Mouse (Mus musculus) macrophage (primary cell): Measurements from ENCODE around the gene Speer4d. TPM values are rescaled to one million over a fixed set of nuclear protein-coding genes. Genes with fewer than 3 reads are reported as not detected.
"Not testable (repeated sequence)": the region's sequence is repeated elsewhere in the genome, so short reads cannot be mapped to it uniquely, and the experiment has no call there.

Experiments
- H3K27ac ChIP-seq: fragments of 350-480 bp; formaldehyde crosslinking; 2 replicates; pipeline ENCODE4 v1.9.0; 2021
- H3K36me3 ChIP-seq: fragments of 350-480 bp; formaldehyde crosslinking; 2 replicates; pipeline ENCODE4 v1.9.0; 2021; ENCODE audit errors: inconsistent target
- H3K4me3 ChIP-seq: fragments of 350-480 bp; formaldehyde crosslinking; 2 replicates; pipeline ENCODE4 v1.9.0; 2021; ENCODE audit errors: inconsistent target
- H3K79me2 ChIP-seq: fragments of 350-480 bp; formaldehyde crosslinking; 2 replicates; pipeline ENCODE4 v1.9.0; 2021; ENCODE audit errors: inconsistent target
- WGBS: methylation state at CpG from one replicate; pipeline ENCODE4 v1.1.7; 2026; ENCODE audit warnings: inconsistent platforms; ENCODE audit not compliant: missing documents; 5-methylcytosine and 5-hydroxymethylcytosine counted together
- polyA plus RNA-seq: library from polyadenylated mRNA; stranded (reverse); fragments of 250-400 nt; gene quantifications from 3 replicates; pipeline ENCODE4 v1.2.4, GENCODE M21; 2018; ENCODE audit warnings: inconsistent platforms

Gene Speer4d
- polyA plus RNA-seq, 1 experiment from 2014 or later, result not detected

GRCm38 (mm10) chr5:15616195-15616594 is 2.7 kb upstream of the Speer4d start:
- not testable (repeated sequence) for H3K27ac ChIP-seq, H3K36me3 ChIP-seq, H3K79me2 ChIP-seq, H3K4me3 ChIP-seq
- 92% methylated on average over 2 of the region's 3 CpGs for WGBS

- not testable (repeated sequence) for H3K36me3 ChIP-seq, H3K27ac ChIP-seq, H3K4me3 ChIP-seq, H3K79me2 ChIP-seq
- WGBS, result 0% methylated on average over 1 of the region's 1 CpGs
Observed at GRCm38 (mm10) chr5:15628136-15628535, 9.3 kb downstream of the Speer4d start.

- not testable (repeated sequence) for H3K36me3 ChIP-seq, H3K4me3 ChIP-seq, H3K27ac ChIP-seq, H3K79me2 ChIP-seq
- 0% methylated on average over 3 of the region's 5 CpGs for WGBS
Observed at GRCm38 (mm10) chr5:15630068-15630467, 11.2 kb downstream of the Speer4d start.

GRCm38 (mm10) chr5:15637637-15638036 is 18.8 kb downstream of the Speer4d start:
- not testable (repeated sequence) for H3K36me3 ChIP-seq, H3K4me3 ChIP-seq, H3K27ac ChIP-seq, H3K79me2 ChIP-seq
- 85% methylated on average over 1 of the region's 2 CpGs for WGBS

- not testable (repeated sequence) for H3K36me3 ChIP-seq, H3K27ac ChIP-seq, H3K4me3 ChIP-seq, H3K79me2 ChIP-seq
- 14% methylated on average over 5 of the region's 6 CpGs for WGBS
Observed at GRCm38 (mm10) chr5:15645707-15646106, 26.8 kb downstream of the Speer4d start.

- H3K79me2 ChIP-seq, H3K27ac ChIP-seq, H3K36me3 ChIP-seq, H3K4me3 ChIP-seq: not testable (repeated sequence)
- WGBS, result 44% methylated on average over 1 of the region's 2 CpGs
Observed at GRCm38 (mm10) chr5:15652334-15652733, 33.5 kb downstream of the Speer4d start.

- not testable (repeated sequence) for H3K36me3 ChIP-seq, H3K27ac ChIP-seq, H3K4me3 ChIP-seq, H3K79me2 ChIP-seq
- 90% methylated on average over 1 of the region's 1 CpGs for WGBS
Observed at GRCm38 (mm10) chr5:15656959-15657358, 38.1 kb downstream of the Speer4d start, which contains the start of gene 4930572O03Rik. TSS of gene 4930572O03Rik (minus strand) at chr5:15657059.

- 100% methylated on average over 1 of the region's 7 CpGs for WGBS
- not testable (repeated sequence) for H3K4me3 ChIP-seq, H3K36me3 ChIP-seq, H3K27ac ChIP-seq, H3K79me2 ChIP-seq
Observed at GRCm38 (mm10) chr5:15663847-15664246, 45.0 kb downstream of the Speer4d start.

- 95% methylated on average over 4 of the region's 18 CpGs for WGBS
- H3K79me2 ChIP-seq, result not testable (repeated sequence)
Observed at GRCm38 (mm10) chr5:15670789-15671188, 51.9 kb downstream of the Speer4d start.

More at GRCm38 (mm10) chr5:15670789-15671188, 51.9 kb downstream of the Speer4d start:
- not testable (repeated sequence) for H3K4me3 ChIP-seq, H3K36me3 ChIP-seq, H3K27ac ChIP-seq

Other genes starting within 250 kb of the Speer4d start
- gene Gm21149, start 142.5 kb upstream of the Speer4d start, polyA plus RNA-seq, result not detected in 3 replicates
- gene Gm21190, start 89.8 kb upstream of the Speer4d start, polyA plus RNA-seq, result not detected in 3 replicates
- gene Gm21083, start 41.7 kb upstream of the Speer4d start, polyA plus RNA-seq, result not detected in 3 replicates
- gene 4930572O03Rik, start 38.0 kb downstream of the Speer4d start, polyA plus RNA-seq, result not detected in 3 replicates
- not detected in 3 replicates for gene Speer4c, start 95.2 kb downstream of the Speer4d start, polyA plus RNA-seq